Mouse (Mus musculus) spleen, postnatal 10 days (tissue): Measurements from ENCODE around the gene Igfbp3.

Experiments used
- DNase-seq, 2 experiments: peaks; one replicate each; pipeline ENCODE4 v3.0.0; 2021 to 2022; ENCODE audit warnings: low spot score in 2 of 2

Gene Igfbp3

DNA sequence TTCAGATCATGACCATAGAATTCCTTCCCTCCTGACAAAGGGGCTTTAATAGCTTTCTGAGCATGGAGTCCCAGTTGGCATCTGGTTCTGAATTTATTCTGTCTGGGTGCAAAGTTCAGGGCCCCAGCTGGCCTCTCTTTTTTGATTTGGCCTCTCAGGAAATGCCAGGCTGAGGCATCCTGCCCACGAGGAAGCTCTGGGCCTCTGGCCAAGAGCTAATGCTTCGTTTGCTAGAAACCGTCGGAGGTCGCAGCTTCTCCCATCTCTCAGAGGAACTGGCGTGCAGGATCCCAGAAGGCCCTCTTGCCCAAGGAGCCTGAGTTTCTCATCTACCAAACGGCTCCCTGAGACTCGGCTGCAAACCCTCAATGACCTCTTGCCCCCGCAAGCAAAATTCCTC, 2.5 kb downstream of the Igfbp3 start:
- no peak for DNase-seq

DNA sequence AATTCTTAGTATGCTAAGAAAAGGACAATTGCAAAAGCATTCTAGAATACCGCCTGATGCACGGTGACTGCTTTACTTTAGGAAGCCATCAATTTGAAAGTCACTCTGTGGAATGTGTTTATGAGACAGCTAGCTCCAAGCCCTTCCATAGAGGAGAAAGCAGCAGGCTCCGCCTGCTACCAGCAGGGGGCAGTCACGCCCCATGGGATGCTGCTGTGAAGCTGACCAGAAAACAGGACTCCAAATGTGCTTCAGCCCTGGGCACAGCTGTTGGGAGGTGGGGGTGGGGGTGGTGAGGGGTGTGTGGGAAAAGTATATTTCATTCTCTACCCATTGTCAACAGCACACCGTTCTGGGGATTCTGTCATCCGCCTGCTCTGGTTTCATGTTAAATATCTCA, 3.4 kb downstream of the Igfbp3 start:
- DNase-seq, result peak; percentile 8 to 53

DNA sequence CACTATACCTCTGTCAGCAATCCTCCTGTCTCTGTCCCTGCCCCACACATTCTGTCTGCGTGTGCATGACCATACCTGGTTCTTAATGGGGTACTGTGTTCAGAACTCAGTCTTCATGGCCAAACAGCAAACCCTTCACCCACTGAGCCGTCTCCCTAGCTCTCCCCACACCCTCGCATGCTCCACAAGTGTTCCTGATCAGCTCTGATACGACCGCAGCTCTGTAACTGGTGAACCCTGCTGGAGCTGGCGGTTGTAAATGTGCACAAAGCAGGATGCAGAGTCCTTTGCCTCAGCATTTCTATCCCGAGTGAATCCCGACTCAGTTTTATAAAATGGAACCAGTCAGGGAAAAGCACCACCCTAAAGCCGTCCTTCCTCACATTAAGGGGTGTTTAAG, 9.9 kb downstream of the Igfbp3 start:
- DNase-seq, result no peak

DNA sequence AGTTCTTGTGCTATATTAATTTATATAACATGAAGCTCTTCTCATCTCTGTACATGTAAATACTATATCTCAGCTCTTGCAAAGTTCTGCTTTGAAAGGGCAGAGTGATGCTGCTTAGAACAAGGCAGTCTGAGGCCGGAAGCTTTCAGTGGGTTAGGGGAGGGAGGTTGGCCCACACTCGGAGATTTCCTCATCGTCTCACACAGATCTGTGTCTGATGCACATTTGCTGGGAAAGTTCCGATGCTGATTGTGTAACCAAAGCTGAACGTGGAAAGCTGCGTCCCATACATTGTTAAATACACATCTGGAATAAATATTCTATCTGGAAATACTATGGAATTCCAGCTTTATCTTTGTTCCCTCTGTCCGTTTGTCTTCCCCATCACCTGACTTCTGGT, 11.5 kb downstream of the Igfbp3 start:
- DNase-seq, result no peak

DNA sequence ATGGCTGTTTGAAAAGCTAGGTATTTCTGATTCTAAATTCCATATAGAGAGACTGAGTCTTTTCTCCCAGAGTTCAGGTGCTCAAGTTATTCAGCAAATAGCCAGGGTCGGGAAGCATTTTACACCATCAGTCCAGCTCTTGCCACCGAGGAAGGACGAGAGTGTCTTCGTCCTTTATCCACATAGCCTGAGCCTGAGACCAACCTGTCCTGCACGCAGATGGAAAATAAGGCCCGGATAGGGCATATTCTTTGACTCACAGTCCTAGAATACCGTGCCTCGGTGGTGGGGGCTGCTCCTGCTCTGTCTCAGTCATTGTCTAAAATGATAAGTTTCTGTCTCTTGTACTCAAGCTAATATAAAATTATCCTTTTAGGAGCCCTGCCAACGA, 13.3 kb downstream of the Igfbp3 start:
- DNase-seq, result no peak

DNA sequence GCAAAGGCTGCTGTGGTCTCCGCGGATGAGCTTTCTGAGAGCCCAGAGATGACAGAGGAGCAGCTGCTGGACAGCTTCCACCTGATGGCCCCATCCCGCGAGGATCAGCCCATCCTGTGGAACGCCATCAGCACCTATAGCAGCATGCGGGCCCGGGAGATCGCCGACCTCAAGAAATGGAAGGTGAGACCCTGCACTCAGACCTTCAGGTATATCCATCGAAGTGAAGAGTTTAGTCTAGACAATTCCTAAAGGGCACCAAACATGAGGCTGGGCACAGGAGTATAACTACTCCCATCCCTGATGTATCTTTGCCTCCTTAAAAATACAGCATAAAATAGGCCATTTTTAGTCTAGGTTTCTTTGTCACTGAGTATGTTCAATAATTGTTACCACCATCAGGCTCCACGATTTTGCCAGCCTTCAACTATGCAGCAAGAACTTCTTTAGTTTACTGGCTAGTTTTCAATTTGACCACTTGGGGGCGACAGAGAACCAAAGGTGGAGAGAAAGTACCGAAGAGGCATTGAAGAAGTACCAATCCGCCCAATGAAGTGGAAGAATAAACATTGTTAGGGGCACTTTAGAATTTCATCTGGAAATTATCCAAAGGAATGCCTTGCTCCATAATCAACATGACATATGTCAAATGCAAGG, 13.9 kb downstream of the Igfbp3 start:
- DNase-seq, result peak in 1 of 2 experiments; percentile 39

DNA sequence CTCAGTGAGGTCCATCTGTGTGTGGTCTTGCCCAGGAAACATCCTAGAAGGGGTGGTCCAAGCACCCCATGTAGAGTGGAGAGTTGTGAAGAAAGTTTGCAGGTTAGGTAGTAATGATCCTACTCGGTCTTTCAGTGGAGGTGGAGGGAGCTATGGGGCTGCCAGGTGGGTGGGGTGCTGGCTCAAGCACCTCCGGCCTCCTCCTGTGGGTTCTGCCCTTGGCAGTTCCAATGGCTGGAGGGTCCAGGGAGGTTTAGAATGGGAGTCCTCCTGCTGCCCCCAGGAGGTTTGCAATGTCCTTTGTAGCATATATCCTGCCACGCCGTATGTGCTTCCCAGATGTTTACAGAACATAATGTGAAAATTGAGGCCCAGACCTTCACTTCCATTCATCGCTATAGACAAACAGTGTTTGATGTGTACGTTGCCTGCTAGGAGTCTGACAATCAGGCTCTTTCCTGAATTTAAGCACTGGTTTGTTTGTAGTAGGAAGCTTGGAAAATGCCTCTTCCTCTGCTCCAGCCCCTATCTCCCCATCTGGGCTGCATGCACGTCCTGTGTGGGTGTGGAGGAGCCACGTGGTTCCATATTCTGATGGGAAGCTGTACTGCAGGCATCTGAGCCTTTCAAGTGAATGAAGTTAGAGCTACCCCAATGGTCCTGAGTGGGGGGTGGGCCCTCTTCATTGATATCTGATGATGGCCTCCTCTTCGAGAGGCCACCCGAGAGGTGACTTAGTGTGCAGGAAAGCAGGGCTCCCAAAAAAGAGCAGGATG, 15.1 kb downstream of the Igfbp3 start:
- no peak for DNase-seq

DNA sequence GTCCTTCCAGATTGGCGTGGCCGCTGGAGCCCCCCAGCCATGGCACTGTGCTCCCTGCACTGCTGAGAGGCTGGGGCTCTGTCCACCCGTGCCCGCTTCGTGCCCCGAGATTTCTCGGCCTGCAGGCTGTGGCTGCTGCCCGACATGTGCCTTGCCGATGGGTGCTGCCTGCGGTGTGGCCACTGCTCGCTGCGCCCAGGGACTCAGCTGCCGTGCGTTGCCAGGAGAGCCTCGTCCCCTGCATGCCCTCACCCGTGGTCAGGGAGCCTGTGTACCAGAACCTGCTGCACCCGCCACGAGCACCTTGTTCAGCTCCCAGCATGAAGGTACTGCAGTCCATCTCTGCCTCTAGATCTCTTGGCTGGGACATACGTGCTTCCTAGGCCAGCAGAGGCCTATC, 15.7 kb downstream of the Igfbp3 start:
- DNase-seq, result no peak

DNA sequence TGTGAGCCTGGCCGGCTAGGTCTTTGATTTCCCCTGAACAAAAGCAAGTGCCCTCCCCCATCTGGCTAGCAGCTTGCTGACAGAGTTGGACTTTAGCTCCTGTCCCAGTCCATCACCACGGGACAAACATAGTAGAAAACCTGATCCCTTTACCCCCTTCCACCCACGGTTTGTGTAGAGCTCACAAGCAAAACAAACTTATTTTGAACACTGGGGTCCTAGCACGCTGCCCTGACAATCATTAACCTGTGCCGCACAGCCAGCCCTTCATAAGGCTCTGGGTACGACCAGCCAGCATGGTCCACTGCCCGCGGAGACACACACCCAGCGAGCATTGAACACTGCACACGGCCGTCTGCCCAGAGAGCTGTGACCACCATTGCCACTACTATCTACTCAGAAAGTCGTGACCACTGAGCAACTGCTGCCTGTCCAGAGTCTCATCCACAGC, 16.2 kb downstream of the Igfbp3 start, which contains the start of gene Igfbp1:
TSS of gene Igfbp1 (plus strand) at position 292 of the 451 bp plus-strand sequence.
- DNase-seq, result no peak

DNA sequence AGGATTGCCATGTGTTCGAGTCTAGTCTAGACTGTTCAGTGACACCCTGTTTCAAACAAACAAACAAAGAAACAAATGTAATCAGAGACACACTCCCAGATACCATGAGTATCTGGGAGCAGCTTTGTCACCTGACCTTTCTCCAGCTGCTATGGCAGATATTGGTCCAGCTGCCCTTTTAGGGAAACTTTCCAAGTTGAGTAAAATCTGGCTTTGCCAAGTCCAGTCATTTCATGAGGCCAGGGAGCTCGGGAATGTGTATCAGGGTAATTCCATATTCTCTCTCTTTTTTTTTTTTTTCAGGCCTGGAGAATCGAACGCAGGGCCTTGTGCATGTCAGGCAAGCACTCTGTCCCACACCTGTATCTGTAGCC, 18.4 kb downstream of the Igfbp3 start:
- no peak for DNase-seq

DNA sequence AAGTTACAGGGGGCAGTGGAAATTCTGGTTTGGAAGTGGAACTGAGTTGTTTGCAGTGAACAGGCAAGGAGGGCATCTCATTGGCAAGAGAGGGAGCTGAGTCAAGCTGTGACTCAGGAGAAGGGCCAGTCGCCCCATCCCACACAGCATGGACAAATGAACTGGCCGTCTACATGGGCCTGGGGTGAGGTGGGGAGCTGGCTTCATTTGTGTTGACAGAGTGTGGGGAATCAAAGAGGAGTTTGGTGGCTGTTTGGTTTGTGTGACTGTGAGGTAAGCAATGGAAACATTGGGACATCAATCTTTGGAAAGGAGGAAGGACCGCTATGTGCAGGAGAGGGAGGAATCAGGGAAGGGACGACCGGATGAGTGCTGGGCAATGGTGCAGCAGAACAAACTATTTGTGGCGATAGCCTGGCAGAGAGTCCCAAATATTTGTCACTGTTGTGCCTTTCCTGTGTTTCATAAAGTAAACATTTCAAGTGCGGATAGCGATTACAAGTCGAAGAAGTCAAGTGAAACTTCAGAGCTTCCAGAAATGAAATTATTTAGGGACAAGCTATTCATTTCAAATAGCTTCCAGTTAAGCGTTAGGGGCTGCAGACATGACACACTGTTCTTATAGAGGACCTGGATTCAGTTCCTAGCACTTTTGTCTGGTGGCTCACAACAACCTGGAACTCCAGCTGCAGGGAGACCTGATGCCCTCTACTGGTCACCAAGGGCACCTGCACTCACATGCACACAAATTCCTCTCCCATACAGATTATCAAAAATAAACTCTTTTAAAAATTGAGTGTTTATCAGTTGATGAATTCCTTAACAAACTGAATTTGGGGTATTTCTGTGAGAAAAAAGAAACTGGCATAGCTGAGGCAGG, 19.1 kb downstream of the Igfbp3 start:
- DNase-seq, result no peak

DNA sequence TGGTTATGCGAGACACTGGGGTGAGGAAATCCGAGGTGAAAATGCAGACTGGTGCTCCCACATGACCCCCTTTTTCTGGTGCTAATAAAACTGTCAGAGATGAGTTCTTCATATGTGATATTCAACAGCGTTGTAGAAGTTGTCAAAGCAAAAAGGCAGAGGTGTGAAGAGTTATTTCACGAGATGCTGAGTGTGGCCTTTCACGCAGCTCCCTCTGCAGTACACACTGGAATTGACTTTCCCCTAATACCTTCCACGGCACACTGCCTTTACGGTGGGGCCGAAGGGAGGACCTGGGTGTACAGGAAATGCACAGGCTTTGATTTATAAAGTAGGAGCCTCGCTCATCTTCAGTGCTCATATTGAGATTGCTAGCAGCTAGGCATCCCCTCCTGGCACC, 20.6 kb downstream of the Igfbp3 start:
- DNase-seq, result no peak

DNA sequence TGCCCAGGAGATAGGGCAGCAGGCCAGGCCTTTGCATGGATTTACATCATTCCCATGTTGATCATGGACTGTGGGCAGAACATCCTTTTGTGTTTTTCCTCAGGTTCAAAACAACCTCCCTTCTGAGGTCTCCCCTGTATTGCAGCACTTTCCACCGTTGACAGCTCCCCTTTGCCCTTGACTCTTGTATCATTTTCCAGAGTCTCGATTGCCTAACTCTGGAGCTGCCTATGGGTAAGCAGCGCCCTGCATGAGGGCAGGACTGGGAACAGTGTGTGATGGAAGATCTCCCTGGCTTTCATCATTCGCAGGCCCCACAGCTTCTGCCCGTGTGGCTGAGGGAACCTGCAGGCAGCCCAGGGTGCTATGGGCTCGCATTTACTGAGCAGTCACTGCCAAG, 21.0 kb downstream of the Igfbp3 start:
- no peak for DNase-seq

DNA sequence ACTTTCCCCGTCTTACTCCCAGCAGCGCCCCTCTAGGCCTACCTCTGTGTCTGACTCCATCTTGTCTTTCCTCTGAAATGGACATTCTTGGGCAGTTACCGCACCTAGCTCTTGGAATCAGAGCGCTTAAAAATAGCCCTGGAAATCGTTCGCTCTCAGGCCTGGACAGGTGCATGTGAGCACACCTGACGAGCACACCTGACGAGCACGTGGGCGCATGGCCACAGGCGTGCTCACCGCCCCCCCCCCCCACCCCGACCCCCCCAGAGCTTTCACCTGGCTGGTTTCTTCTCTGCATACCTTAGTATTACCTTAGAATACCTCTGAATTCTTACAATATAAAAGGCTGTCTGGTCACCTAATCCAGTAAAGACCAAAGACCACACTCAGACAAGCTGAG, 25.3 kb downstream of the Igfbp3 start, which contains the start of gene Gm11985:
TSS of gene Gm11985 (minus strand) at position 101 of the 400 bp plus-strand sequence.
- no peak for DNase-seq

DNA sequence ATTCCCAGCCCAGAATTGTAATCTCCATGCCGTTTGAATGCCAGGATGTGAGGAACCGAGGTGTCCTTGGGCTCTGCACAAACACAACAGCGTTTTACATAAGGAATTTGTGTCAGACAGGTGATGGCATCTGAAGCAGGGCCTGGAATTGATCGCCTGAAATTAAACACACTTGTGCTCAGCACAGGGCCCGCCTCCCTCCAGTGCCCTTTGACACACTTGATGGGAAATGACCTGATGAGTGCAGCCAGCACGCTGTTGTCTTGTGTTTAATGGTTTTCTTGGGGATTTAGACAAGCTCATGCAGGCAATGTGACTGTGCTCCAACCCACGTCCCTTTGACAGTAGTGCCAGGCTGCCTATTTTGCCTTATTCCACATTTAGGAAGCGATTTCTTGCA, 26.3 kb downstream of the Igfbp3 start:
- no peak for DNase-seq

DNA sequence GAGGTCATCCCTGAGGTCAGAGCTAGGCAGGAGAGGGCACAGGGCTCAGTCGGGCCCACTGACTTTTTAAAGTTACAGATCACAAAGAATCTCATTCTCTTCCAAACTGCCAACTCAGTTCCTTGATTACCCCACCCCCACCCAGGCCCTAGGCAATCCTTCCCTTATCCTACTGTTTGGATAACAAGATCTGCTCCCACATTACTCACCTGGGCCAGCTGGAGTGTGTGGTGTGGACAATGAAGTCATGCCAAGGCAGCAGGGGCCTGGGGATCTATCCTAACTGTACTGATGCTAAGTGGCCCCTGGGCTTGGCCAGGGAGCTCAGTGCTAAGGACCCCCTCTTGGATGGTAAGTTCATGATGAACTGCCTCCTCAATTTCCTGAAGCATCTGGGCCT, 29.3 kb downstream of the Igfbp3 start:
- no peak for DNase-seq

DNA sequence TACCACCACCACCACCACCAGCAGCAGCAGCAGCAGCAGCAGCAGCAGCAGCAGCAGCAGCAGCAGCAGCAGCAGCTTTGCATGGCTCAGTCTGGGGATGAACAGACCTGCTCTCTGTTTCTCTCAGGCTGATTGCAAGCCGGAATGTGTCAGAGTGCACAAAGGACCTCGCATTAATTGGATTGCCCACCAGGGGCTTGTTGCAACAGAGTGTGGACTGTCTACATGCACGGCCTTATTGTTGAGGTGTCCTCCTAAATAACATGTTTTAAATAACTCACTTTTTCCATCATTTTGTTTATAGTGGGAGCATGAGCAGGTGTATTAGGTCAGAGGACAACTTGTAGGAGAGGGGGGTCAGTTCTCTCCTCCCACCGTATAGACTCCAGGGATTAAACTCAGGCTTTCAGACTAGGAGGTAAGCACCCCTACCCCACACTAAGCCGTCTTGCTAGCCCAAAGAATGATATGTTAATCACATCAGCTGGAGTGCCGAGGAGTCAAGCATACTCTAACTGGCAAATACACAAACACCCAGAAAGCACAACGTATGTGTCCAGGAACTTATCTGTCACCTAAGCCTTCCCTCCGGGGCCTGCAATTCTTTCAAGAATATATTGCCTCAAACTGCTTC, 31.2 kb downstream of the Igfbp3 start:
- no peak for DNase-seq

DNA sequence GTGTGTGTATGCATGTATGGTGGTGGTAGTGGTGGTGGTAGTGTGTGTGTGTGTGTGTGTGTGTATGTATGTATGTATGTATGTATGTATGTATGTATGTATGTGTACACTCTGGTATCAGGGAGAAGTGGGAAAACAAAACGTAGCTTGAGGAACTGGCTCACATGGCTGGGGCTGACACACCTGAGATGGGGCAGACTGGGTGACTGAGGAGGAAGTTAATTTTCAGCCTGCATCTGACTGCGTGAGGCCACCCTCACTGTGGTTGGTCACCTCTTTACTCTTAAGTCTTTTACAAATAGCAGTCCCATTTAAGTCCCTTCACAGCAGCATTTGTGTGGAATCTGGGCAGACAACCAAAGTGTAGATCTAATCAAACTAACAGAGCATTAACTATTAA, 34.4 kb downstream of the Igfbp3 start:
- no peak for DNase-seq

DNA sequence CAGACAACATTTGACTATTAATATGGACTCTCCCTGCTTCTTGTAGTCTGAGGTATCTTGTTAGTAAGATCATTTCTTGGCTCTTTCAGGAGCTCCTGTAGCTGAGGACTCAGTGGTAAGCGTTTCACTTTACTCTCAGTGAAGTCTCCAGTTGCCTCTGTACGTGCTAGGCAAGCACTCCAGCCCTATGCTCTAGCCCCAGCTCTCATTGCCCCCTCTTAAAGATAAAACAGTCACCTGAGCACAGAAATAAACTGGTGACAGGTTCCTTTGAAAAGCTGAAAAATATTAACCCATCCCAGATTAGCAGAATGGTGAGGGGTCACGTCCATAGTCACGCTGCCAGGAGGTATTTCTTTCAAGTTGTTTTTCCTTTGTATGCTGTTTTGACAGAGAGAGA, 35.0 kb downstream of the Igfbp3 start:
- no peak for DNase-seq

DNA sequence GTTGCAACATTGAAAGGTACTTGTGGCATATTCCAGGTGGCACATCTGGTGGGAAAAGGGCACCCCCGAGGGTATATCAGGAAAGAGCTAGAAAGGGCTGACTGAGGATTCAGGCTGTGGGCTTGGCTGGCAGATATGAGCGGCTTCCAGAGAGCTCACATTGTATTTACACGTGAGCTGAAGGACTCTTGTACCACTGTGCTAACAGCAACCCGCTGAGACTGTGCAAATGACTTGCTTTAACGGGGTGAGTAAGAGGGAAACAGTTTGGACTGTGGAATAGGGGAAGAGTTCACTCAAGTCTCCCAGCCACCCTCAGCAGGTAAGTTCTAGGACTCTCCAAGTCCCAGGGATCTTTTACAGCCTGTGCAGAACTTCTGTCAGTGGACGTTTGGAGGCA, 40.1 kb downstream of the Igfbp3 start:
- no peak for DNase-seq

DNA sequence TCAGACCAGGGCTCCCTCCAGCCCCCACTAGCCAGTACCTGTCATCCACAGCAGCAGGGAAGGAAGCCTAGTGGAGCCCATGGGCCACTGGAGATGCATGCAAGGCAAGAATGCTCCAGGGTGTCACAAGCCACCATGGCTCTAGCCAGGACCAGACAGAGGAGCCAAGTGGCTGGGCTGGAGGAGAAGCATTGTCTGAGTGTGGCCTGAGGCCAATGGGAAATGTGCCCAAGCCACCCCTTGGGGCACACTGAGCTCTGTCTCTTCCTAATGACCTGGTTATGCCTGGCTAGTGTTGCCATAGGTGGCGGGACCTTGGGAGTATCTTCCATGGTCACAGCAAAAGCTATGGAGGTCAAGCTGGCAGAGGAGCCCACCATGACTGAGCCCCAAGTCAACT, 44.1 kb downstream of the Igfbp3 start:
- DNase-seq, result no peak

DNA sequence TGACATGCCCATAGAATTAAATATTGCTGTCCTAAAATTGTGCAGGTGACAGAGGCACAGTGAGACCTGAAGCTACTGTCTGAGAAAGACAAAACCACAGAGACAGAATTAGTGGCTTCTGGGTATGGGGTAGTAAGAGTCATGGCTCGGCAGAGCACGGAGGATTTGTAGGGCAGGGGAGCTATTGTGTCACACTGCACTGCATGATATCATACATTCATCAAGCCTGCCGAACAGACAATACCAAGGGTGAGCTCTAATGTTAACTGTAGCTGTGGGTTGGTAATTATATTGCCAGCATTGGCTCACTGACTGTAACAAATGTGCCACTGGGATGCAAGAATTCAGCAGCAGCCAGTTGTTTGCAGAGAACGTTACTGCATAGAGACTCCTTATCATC, 49.3 kb downstream of the Igfbp3 start:
- no peak for DNase-seq
